Mouse (Mus musculus) c-Kit-positive CD71-positive TER-119-negative erythroid progenitor cells, embryonic 14.5 days (primary cell): Measurements from ENCODE around the gene Ppp2ca.
"Not testable (repeated sequence)": the region's sequence is repeated elsewhere in the genome, so short reads cannot be mapped to it uniquely, and the experiment has no call there.

ENCODE experiments used
- DNase-seq: peaks from one replicate; pipeline ENCODE4 v3.0.0-alpha.2; 2013; ENCODE audit warnings: low read depth

Ppp2ca gene

GRCm38 (mm10) chr11:52143675-52144074 lies 45.2 kb downstream of the Ppp2ca start:
- not testable (repeated sequence) for DNase-seq

- not testable (repeated sequence) for DNase-seq
Measured at GRCm38 (mm10) chr11:52145428-52145827, 46.9 kb downstream of the Ppp2ca start, which contains the start of gene Olfr1373. TSS of gene Olfr1373 (minus strand) at chr11:52145528.

GRCm38 (mm10) chr11:52163926-52164325 lies 65.4 kb downstream of the Ppp2ca start:
- DNase-seq: no peak

GRCm38 (mm10) chr11:52167126-52167525 lies 68.6 kb downstream of the Ppp2ca start:
- DNase-seq: no peak

GRCm38 (mm10) chr11:52167901-52168302 lies 69.4 kb downstream of the Ppp2ca start:
- DNase-seq: not testable (repeated sequence)

- DNase-seq: no peak
Measured at GRCm38 (mm10) chr11:52168461-52168860, 70.0 kb downstream of the Ppp2ca start.
